Mouse (Mus musculus): Measurements from ENCODE around the gene Tmem212.

GRCm38 (mm10) chr3:27932391-27932790, 36.2 kb upstream of the Tmem212 start:
- TF ChIP-seq CTCF (IDR thresholded peaks at IDR 0.05; ENCODE audit: control insufficient read depth, insufficient read depth, insufficient read length) (no peak), USF1 (IDR thresholded peaks at IDR 0.05; ENCODE audit: low read depth) (no peak)

Data from C2C12 (cell line).